Mouse (Mus musculus) erythroid progenitor cell, adult 5-6 weeks (primary cell): ENCODE measurements around the gene Zc3h7a. TPM values are rescaled to one million over a fixed set of nuclear protein-coding genes. Genes with fewer than 3 reads are reported as not detected.
A peak's percentile ranks its signal among the peaks of the same experiment; 100 is the strongest.

Experiments
- ATAC-seq: replicated peaks from 2 replicates; pipeline ENCODE4 v1.8.0; 2016; ENCODE audit warnings: moderate number of reproducible peaks, mild to moderate bottlenecking, moderate TSS enrichment, inconsistent platforms; ENCODE audit not compliant: poor library complexity, low FRiP score, severe bottlenecking
- total RNA-seq, 2 experiments: library from RNA; stranded (forward) in 1 of 2; stranded (reverse) in 1 of 2; fragments of 150-400 nt in 1 of 2; fragments of 186-747, 209-891 nt in 1 of 2; gene quantifications; 2 replicates each; pipeline versions ENCODE4 v1.2.3 to v1.2.4; 2015 to 2017; ENCODE audit warnings: low replicate concordance in 2 of 2

Zc3h7a gene
- total RNA-seq (2015; ENCODE audit: low replicate concordance) (101 and 118 TPM in 2 replicates), total RNA-seq (2017; ENCODE audit: low replicate concordance) (128 and 160 TPM in 2 replicates)

GRCm38 (mm10) chr16:11176208-11176883, at the start of gene Zc3h7a:
Zc3h7a (minus strand) TSS chr16:11176393.
- peak; percentile 93 for ATAC-seq

GRCm38 (mm10) chr16:11217801-11218200, 41.6 kb upstream of the Zc3h7a start:
- no peak for ATAC-seq

- ATAC-seq: peak; percentile 62
Measured at GRCm38 (mm10) chr16:11203600-11204390, 27.6 kb upstream of the Zc3h7a start.

GRCm38 (mm10) chr16:11202571-11203554, 26.7 kb upstream of the Zc3h7a start, which contains the start of gene Rsl1d1:
Rsl1d1 (minus strand) TSS chr16:11203331.
- ATAC-seq: peak; percentile 97

GRCm38 (mm10) chr16:11201740-11202394, 25.7 kb upstream of the Zc3h7a start:
- ATAC-seq: no peak

GRCm38 (mm10) chr16:11200247-11200646, 24.1 kb upstream of the Zc3h7a start:
- ATAC-seq: no peak

GRCm38 (mm10) chr16:11198467-11198866, 22.3 kb upstream of the Zc3h7a start:
- 0 out of 2 replicates have a peak, but pooled peaks have one; percentile 31 for ATAC-seq

- no peak for ATAC-seq
Measured at GRCm38 (mm10) chr16:11197052-11197451, 20.9 kb upstream of the Zc3h7a start.

GRCm38 (mm10) chr16:11193231-11193630, 17.0 kb upstream of the Zc3h7a start:
- ATAC-seq: no peak

- ATAC-seq: peak; percentile 52; the same call in 1 of the 2 replicates
Measured at GRCm38 (mm10) chr16:11190150-11190549, 14.0 kb upstream of the Zc3h7a start.

- no peak for ATAC-seq
Measured at GRCm38 (mm10) chr16:11177404-11177803, 1.2 kb upstream of the Zc3h7a start.

GRCm38 (mm10) chr16:11176884-11177244, 671 bp upstream of the Zc3h7a start:
- no peak for ATAC-seq

GRCm38 (mm10) chr16:11175489-11176207, 545 bp downstream of the Zc3h7a start:
- peak; percentile 59 for ATAC-seq

GRCm38 (mm10) chr16:11175100-11175488, 1.1 kb downstream of the Zc3h7a start:
- ATAC-seq: no peak

GRCm38 (mm10) chr16:11174671-11175081, 1.5 kb downstream of the Zc3h7a start:
- peak; percentile 41; the same call in 1 of the 2 replicates for ATAC-seq

GRCm38 (mm10) chr16:11171679-11172078, 4.5 kb downstream of the Zc3h7a start:
- ATAC-seq: no peak

GRCm38 (mm10) chr16:11166431-11166830, 9.8 kb downstream of the Zc3h7a start:
- ATAC-seq: 0 out of 2 replicates have a peak, but pooled peaks have one; percentile 25

GRCm38 (mm10) chr16:11164695-11165255, 11.4 kb downstream of the Zc3h7a start:
- ATAC-seq: no peak
